Mouse (Mus musculus): ENCODE measurements around the gene Plcb2. TPM values are rescaled to one million over a fixed set of nuclear protein-coding genes. Genes with fewer than 3 reads are reported as not detected.

Plcb2 gene
- 1 to 10 TPM; 2.2 to 2.5 TPM for total RNA-seq (2021)
- long read RNA-seq, partial matches to known transcripts: 1 of 2 reads
- long read RNA-seq, other reads (novel, unspliced or antisense): 0 of 2 reads

GRCm38 (mm10) chr2:118728337-118728736 is at the start of gene Plcb2:
Plcb2 (minus strand) TSS chr2:118728438.
- DNase-seq (ENCODE audit: low spot score in 2 of 2): no peak

- no peak for DNase-seq (ENCODE audit: low spot score in 2 of 2)
These were observed 48.1 kb upstream of the Plcb2 start for GRCm38 (mm10) chr2:118776295-118776694.

- DNase-seq (ENCODE audit: low spot score in 2 of 2): peak; percentile 75 to 84
These were observed 47.6 kb upstream of the Plcb2 start for GRCm38 (mm10) chr2:118775846-118776245.

GRCm38 (mm10) chr2:118775396-118775795 is 47.2 kb upstream of the Plcb2 start:
- DNase-seq (ENCODE audit: low spot score in 2 of 2): peak in 1 of 2 experiments; percentile 57

- no peak for DNase-seq (ENCODE audit: low spot score in 2 of 2)
These were observed 46.3 kb upstream of the Plcb2 start for GRCm38 (mm10) chr2:118774536-118774935.

- DNase-seq (ENCODE audit: low spot score in 2 of 2): no peak
These were observed 44.1 kb upstream of the Plcb2 start, which contains the start of gene Phgr1 for GRCm38 (mm10) chr2:118772158-118772874. Phgr1 (plus strand) TSS chr2:118772769.

GRCm38 (mm10) chr2:118766041-118767033 is 38.1 kb upstream of the Plcb2 start:
- no peak for DNase-seq (ENCODE audit: low spot score in 2 of 2)

GRCm38 (mm10) chr2:118764875-118765274 is 36.6 kb upstream of the Plcb2 start:
- no peak for DNase-seq (ENCODE audit: low spot score in 2 of 2)

- peak in 1 of 2 experiments; percentile 79 for DNase-seq (ENCODE audit: low spot score in 2 of 2)
These were observed 36.0 kb upstream of the Plcb2 start for GRCm38 (mm10) chr2:118764094-118764831.

GRCm38 (mm10) chr2:118763469-118763868 is 35.2 kb upstream of the Plcb2 start:
- peak in 1 of 2 experiments; percentile 79 for DNase-seq (ENCODE audit: low spot score in 2 of 2)

- DNase-seq (ENCODE audit: low spot score in 2 of 2): no peak
These were observed 34.5 kb upstream of the Plcb2 start for GRCm38 (mm10) chr2:118762784-118763148.

GRCm38 (mm10) chr2:118761906-118762783 is 33.9 kb upstream of the Plcb2 start, which contains the start of gene Ccdc9b:
Ccdc9b (minus strand) TSS chr2:118762661.
- DNase-seq (ENCODE audit: low spot score in 2 of 2): peak; percentile 81 to 92

- DNase-seq (ENCODE audit: low spot score in 2 of 2): no peak
These were observed 33.1 kb upstream of the Plcb2 start for GRCm38 (mm10) chr2:118761358-118761757.

GRCm38 (mm10) chr2:118760311-118761025 is 32.2 kb upstream of the Plcb2 start:
- no peak for DNase-seq (ENCODE audit: low spot score in 2 of 2)

- DNase-seq (ENCODE audit: low spot score in 2 of 2): no peak
These were observed 31.6 kb upstream of the Plcb2 start for GRCm38 (mm10) chr2:118759828-118760227.

- DNase-seq (ENCODE audit: low spot score in 2 of 2): peak in 1 of 2 experiments; percentile 47
These were observed 27.9 kb upstream of the Plcb2 start for GRCm38 (mm10) chr2:118756103-118756502.

- no peak for DNase-seq (ENCODE audit: low spot score in 2 of 2)
These were observed 27.2 kb upstream of the Plcb2 start for GRCm38 (mm10) chr2:118755407-118755806.

- no peak for DNase-seq (ENCODE audit: low spot score in 2 of 2)
These were observed 25.9 kb upstream of the Plcb2 start for GRCm38 (mm10) chr2:118754143-118754542.

GRCm38 (mm10) chr2:118752792-118753108 is 24.5 kb upstream of the Plcb2 start:
- DNase-seq (ENCODE audit: low spot score in 2 of 2): no peak
